Mouse (Mus musculus) CH12.LX (cell line): Measurements from ENCODE around the gene Cdk14. TPM values are rescaled to one million over a fixed set of nuclear protein-coding genes. Genes with fewer than 3 reads are reported as not detected.

Experiments
- DNase-seq: peaks from one replicate; pipeline ENCODE4 v3.0.0-alpha.2; 2013; ENCODE audit errors: extremely low read depth
- H3K27ac ChIP-seq: 2 replicates; pipeline ENCODE4 v1.5.1; 2012; ENCODE audit warnings: low read depth, mild to moderate bottlenecking, control low read depth, moderate library complexity; ENCODE audit not compliant: insufficient read depth
- H3K27me3 ChIP-seq: replicated peaks from 2 replicates; pipeline ENCODE3; 2012; ENCODE audit warnings: inconsistent platforms
- H3K36me3 ChIP-seq, 2 experiments: replicated peaks in 1 of 2; 2 replicates each; pipeline versions ENCODE3 to v1.6.1; 2012; ENCODE audit warnings: inconsistent platforms in 1 of 2, low read length in 1 of 2, mild to moderate bottlenecking in 1 of 2, mixed read lengths in 1 of 2, moderate library complexity in 1 of 2; ENCODE audit not compliant: control insufficient read depth in 1 of 2, insufficient read depth in 1 of 2
- H3K4me1 ChIP-seq, 2 experiments: 2 replicates each; pipeline ENCODE4 v1.6.1; 2012; ENCODE audit warnings: inconsistent platforms in 1 of 2, moderate library complexity in 1 of 2; ENCODE audit not compliant: insufficient read depth in 2 of 2, control insufficient read depth in 1 of 2
- H3K4me2 ChIP-seq: 2 replicates; pipeline ENCODE4 v1.6.1; 2012; ENCODE audit warnings: low read depth, mild to moderate bottlenecking, control low read depth; ENCODE audit not compliant: poor library complexity, insufficient read depth, severe bottlenecking
- H3K4me3 ChIP-seq, 3 experiments: fragments of 150-350 bp in 1 of 3; sonication (generic) in 1 of 3; replicated peaks in 1 of 3; 2 replicates each; pipeline versions ENCODE3 to v1.5.1; 2011 to 2012; ENCODE audit warnings: low read depth in 2 of 3, low read length in 2 of 3, mild to moderate bottlenecking in 2 of 3, moderate library complexity in 2 of 3, control low read depth in 1 of 3, improper control_type of control experiment in 1 of 3, inconsistent platforms in 1 of 3, mixed read lengths in 1 of 3; ENCODE audit not compliant: poor library complexity in 1 of 3
- H3K79me2 ChIP-seq: replicated peaks from 2 replicates; pipeline ENCODE4 v1.6.1; 2012; ENCODE audit warnings: mild to moderate bottlenecking, moderate library complexity; ENCODE audit not compliant: control insufficient read depth, poor library complexity, insufficient read depth, severe bottlenecking; ENCODE audit errors: extremely low read depth
- H3K9ac ChIP-seq: 2 replicates; pipeline ENCODE4 v1.6.1; 2012; ENCODE audit warnings: low read depth, mild to moderate bottlenecking, control low read depth, moderate library complexity; ENCODE audit not compliant: insufficient read depth
- H3K9me3 ChIP-seq: replicated peaks from 2 replicates; pipeline ENCODE3; 2012; ENCODE audit warnings: low read length, inconsistent platforms, mixed read lengths
- CHD1 ChIP-seq: IDR thresholded peaks from 2 replicates; pipeline ENCODE4 v1.6.1; 2012; ENCODE audit warnings: low read depth, low read length, improper control_type of control experiment, inconsistent platforms
- CHD2 ChIP-seq: IDR thresholded peaks from 2 replicates; pipeline ENCODE4 v1.6.1; 2011; ENCODE audit warnings: low read length, improper control_type of control experiment
- CTCF ChIP-seq, 2 experiments: IDR thresholded peaks in 1 of 2; conservative IDR thresholded peaks in 1 of 2; 2 replicates each; pipeline ENCODE4 v1.5.1; 2011 to 2012; ENCODE audit warnings: low read depth in 2 of 2, low read length in 2 of 2, improper control_type of control experiment in 1 of 2, inconsistent platforms in 1 of 2, mild to moderate bottlenecking in 1 of 2, moderate library complexity in 1 of 2
- E2F4 ChIP-seq: IDR thresholded peaks from 2 replicates; pipeline ENCODE4 v1.6.1; 2011; ENCODE audit warnings: low read depth, low read length, improper control_type of control experiment; ENCODE audit not compliant: insufficient replicate concordance
- ELF1 ChIP-seq: IDR thresholded peaks from 2 replicates; pipeline ENCODE4 v1.6.1; 2014; ENCODE audit warnings: low read depth, mild to moderate bottlenecking, inconsistent platforms, low read length, improper control_type of control experiment
- GABPA ChIP-seq: IDR thresholded peaks from 2 replicates; pipeline ENCODE4 v1.6.1; 2012; ENCODE audit warnings: low read depth, low read length, improper control_type of control experiment, inconsistent platforms; ENCODE audit not compliant: insufficient replicate concordance
- IRF4 ChIP-seq: IDR thresholded peaks from 2 replicates; pipeline ENCODE4 v1.6.1; 2014; ENCODE audit warnings: low read depth, mild to moderate bottlenecking, inconsistent platforms, low read length, improper control_type of control experiment
- JUN ChIP-seq: IDR thresholded peaks from 2 replicates; pipeline ENCODE4 v1.6.1; 2011; ENCODE audit warnings: low read depth, mild to moderate bottlenecking, low read length, improper control_type of control experiment, moderate library complexity; ENCODE audit not compliant: insufficient read depth
- KAT2A ChIP-seq: IDR thresholded peaks from 2 replicates; pipeline ENCODE4 v1.6.1; 2012; ENCODE audit warnings: low read length, improper control_type of control experiment, inconsistent platforms; ENCODE audit not compliant: insufficient replicate concordance
- MAX ChIP-seq: IDR thresholded peaks from 2 replicates; pipeline ENCODE4 v1.6.1; 2011; ENCODE audit warnings: low read length, improper control_type of control experiment
- MXI1 ChIP-seq: IDR thresholded peaks from 2 replicates; pipeline ENCODE4 v1.6.1; 2011; ENCODE audit warnings: mild to moderate bottlenecking, low read depth, low read length, improper control_type of control experiment
- MYC ChIP-seq: IDR thresholded peaks from 2 replicates; pipeline ENCODE4 v1.6.1; 2011; ENCODE audit warnings: low read depth, mild to moderate bottlenecking, improper control_type of control experiment, low read length
- POLR2AphosphoS2 ChIP-seq: IDR thresholded peaks from 2 replicates; pipeline ENCODE4 v1.6.1; 2011; ENCODE audit warnings: low read depth, low read length, improper control_type of control experiment
- RAD21 ChIP-seq: IDR thresholded peaks from 2 replicates; pipeline ENCODE4 v1.6.1; 2011; ENCODE audit warnings: low read depth, mild to moderate bottlenecking, low read length, improper control_type of control experiment, moderate library complexity
- SMC3 ChIP-seq: IDR thresholded peaks from 2 replicates; pipeline ENCODE4 v1.6.1; 2011; ENCODE audit warnings: low read depth, low read length, improper control_type of control experiment
- TCF12 ChIP-seq: IDR thresholded peaks from 2 replicates; pipeline ENCODE4 v1.6.1; 2014; ENCODE audit warnings: low read depth, mild to moderate bottlenecking, inconsistent platforms, low read length, improper control_type of control experiment
- USF2 ChIP-seq: conservative IDR thresholded peaks from 2 replicates; pipeline ENCODE4 v1.6.1; 2011; ENCODE audit warnings: low read depth, low read length, improper control_type of control experiment
- ZC3H11A ChIP-seq: IDR thresholded peaks from 2 replicates; pipeline ENCODE4 v1.6.1; 2012; ENCODE audit warnings: low read depth, mild to moderate bottlenecking, inconsistent platforms, low read length, improper control_type of control experiment
- dilution Hi-C: fragments of 300-500 bp; cut with MboI; formaldehyde crosslinking; loops from 2 replicates; pipeline ENCODE4 v1.14.3; 2020; ENCODE audit warnings: low sequenced_read_pairs; ENCODE audit not compliant: extremely low pct_unique_long_range_greater_than_20kb, extremely low pct_ligation_motif_present
- in situ Hi-C: fragments of 300-500 bp; cut with MboI; formaldehyde crosslinking; loops from 3 replicates; pipeline ENCODE4 v1.14.3; 2019; ENCODE audit warnings: low sequenced_read_pairs, low pct_ligation_motif_present, low pct_unique_long_range_greater_than_20kb, mixed read lengths
- polyA plus RNA-seq: library from polyadenylated mRNA; unstranded; fragments of >175 nt; gene quantifications from 2 replicates; pipeline ENCODE4 v1.2.1, GENCODE M21; 2012; ENCODE audit warnings: low read depth; ENCODE audit not compliant: insufficient read length
- total RNA-seq, 2 experiments: library from RNA; depleted of rRNA; stranded (reverse); fragments of 300-350 nt in 1 of 2; fragments of >200 nt in 1 of 2; gene quantifications; 2 replicates each; pipeline ENCODE4 v1.2.3; 2012 to 2014

Gene Cdk14
- total and polyA plus RNA-seq, 3 experiments: 3.7 to 12.0 (median 8.9) TPM

GRCm38 (mm10) chr5:5401986-5402385 lies 18.1 kb downstream of the Cdk14 start:
- no peaks in the 10 kb centered on the region for H3K36me3 ChIP-seq
- in situ Hi-C loops: no loop called here
- dilution Hi-C loops: no loop called here

GRCm38 (mm10) chr5:5392786-5393185 lies 27.3 kb downstream of the Cdk14 start:
- Histone ChIP-seq H3K27me3 (no peaks in the 10 kb centered on the region), H3K36me3 (no peaks in the 10 kb centered on the region), H3K4me3 (no peak overlapping the region), H3K27ac (no peak overlapping the region), H3K4me1 (peaks cover 2 to 3% of the 10 kb centered on the region in 2 experiments; a peak in 2 of 4 replicates), H3K4me2 (no peak overlapping the region), H3K79me2 (no peaks in the 10 kb centered on the region), H3K9me3 (no peaks in the 10 kb centered on the region), H3K9ac (no peak overlapping the region)
- TF ChIP-seq GABPA (no peak), SMC3 (peak; percentile 31), ELF1 (no peak), MXI1 (no peak), USF2 (no peak), ZC3H11A (no peak), MYC (0 out of 2 replicates have a peak, but pooled peaks have one; percentile 39), POLR2AphosphoS2 (no peak), MAX (0 out of 2 replicates have a peak, but pooled peaks have one; percentile 14), CTCF (conservative IDR thresholded peaks at IDR 0.05 in 1 of 2, IDR thresholded peaks at IDR 0.05 in 1 of 2; ENCODE audit: low read depth in 2 of 2, low read length in 2 of 2) (peak in 1 of 2 experiments; percentile 45; a peak in 2 of 4 replicates), RAD21 (peak; percentile 25)
- dilution Hi-C loops (no loop called here), in situ Hi-C loops (no loop called here)
- no peak for DNase-seq

More at GRCm38 (mm10) chr5:5401986-5402385, 18.1 kb downstream of the Cdk14 start:
- H3K4me3 ChIP-seq: no peak overlapping the region
- no peaks in the 10 kb centered on the region for H3K4me1 ChIP-seq
- DNase-seq: no peak
- no peak for TF ChIP-seq TCF12
- no peak for TF ChIP-seq SMC3
- no peak for TF ChIP-seq CHD1
- TF ChIP-seq E2F4: no peak
- no peak for TF ChIP-seq IRF4
- no peak for TF ChIP-seq KAT2A
- no peak for TF ChIP-seq JUN
- TF ChIP-seq ELF1: no peak
- no peak for TF ChIP-seq ZC3H11A
- no peak for TF ChIP-seq CHD2
- H3K27me3 ChIP-seq: no peaks in the 10 kb centered on the region
- no peak overlapping the region for H3K27ac ChIP-seq
- no peaks in the 10 kb centered on the region for H3K79me2 ChIP-seq
- H3K9ac ChIP-seq: no peak overlapping the region
- H3K4me2 ChIP-seq: no peak overlapping the region
- no peaks in the 10 kb centered on the region for H3K9me3 ChIP-seq
